Mouse (Mus musculus): ENCODE results near the gene Gid8. TPM values are rescaled to one million over a fixed set of nuclear protein-coding genes. Genes with fewer than 3 reads are reported as not detected.

Gene Gid8
- polyA plus RNA-seq (2015; fragmentation: Nextera tagmentation; extraction: Ambion mirVana), result 38.7 and 38.8 TPM in 2 replicates

DNA sequence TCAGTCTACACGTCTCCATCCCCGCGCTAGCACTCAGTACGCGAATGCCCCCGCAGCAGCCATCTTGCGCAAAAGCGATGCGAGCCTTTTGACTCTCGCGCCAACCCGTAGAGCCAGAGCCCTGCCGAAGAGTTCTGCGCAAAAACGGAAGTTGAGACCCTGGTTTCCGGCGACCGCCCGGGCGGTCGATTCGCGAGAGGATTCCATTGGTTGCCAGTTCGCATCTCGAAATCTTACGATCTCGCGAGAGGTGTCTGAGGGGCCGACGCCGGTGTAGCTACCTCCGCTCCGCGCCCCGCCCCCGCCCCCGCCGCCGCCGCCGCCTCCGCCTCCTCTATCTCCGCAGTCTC is at the start of gene Gid8, which contains the start of gene Dido1:
Gene Gid8, plus strand, starts transcription at position 195 of the 350 bp plus-strand sequence.
Gene Dido1, minus strand, starts transcription at position 77 of the 350 bp plus-strand sequence.
- H3K27ac ChIP-seq (ENCODE audit: low read length), result peak within 1 kb of the TSS; percentile 94
- no peaks in the 10 kb centered on the region for H3K9me3 ChIP-seq (ENCODE audit: low read length)
- peaks cover 11% of the 10 kb centered on the region for H3K4me1 ChIP-seq (ENCODE audit: insufficient read depth, low read depth, low read length)
- H3K27me3 ChIP-seq (replicated peaks; ENCODE audit: insufficient read depth, low read length), result no peaks in the 10 kb centered on the region
- WGBS, result 0% methylated on average over 32 of the region's 43 CpGs
- peak within 1 kb of the TSS; percentile 100 for H3K4me3 ChIP-seq (ENCODE audit: low read depth, low read length)
- peak; percentile 99 for DNase-seq (ENCODE audit: low spot score)
- peak within 1 kb of the TSS; percentile 83 for H3K4me2 ChIP-seq (replicated peaks; ENCODE audit: low read depth, low read length)
- H3K9ac ChIP-seq (replicated peaks; ENCODE audit: low read depth), result peak within 1 kb of the TSS; percentile 100
- peaks cover 10% of the 10 kb centered on the region for H3K36me3 ChIP-seq (ENCODE audit: insufficient read depth, low read length)
- ATAC-seq, result peak; percentile 97
- TF ChIP-seq CTCF (IDR thresholded peaks at IDR 0.05) (no peak), EP300 (IDR thresholded peaks at IDR 0.05) (no peak)

DNA sequence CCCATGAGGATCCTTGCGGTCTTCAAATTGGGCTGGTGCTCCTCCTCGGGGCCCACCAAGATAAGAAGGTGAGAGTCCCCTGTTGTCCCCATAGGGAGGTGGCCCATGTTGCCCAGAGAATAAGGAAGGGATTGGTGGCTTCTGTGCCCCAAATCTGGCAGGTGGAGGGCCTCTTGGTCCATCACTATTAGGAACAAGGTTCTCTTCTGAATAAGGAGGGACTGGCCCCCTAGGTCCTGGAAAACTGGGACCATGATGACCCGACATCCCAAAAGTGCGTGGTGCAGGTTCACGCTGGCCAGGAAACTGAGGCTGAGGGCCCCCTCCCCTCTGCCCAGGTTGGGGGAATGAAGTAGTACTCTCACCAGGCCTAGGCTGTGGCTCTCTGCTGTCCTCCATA is 49.4 kb upstream of the Gid8 start:
- H3K27me3 ChIP-seq (replicated peaks; ENCODE audit: insufficient read depth, low read length), result no peaks in the 10 kb centered on the region
- no peak overlapping the region for H3K9ac ChIP-seq (replicated peaks; ENCODE audit: low read depth)
- TF ChIP-seq EP300 (IDR thresholded peaks at IDR 0.05) (no peak), CTCF (IDR thresholded peaks at IDR 0.05) (no peak)
- no peak overlapping the region for H3K4me2 ChIP-seq (replicated peaks; ENCODE audit: low read depth, low read length)
- no peak overlapping the region for H3K4me3 ChIP-seq (ENCODE audit: low read depth, low read length)
- DNase-seq (ENCODE audit: low spot score) (no peak), ATAC-seq (no peak)
- H3K9me3 ChIP-seq (ENCODE audit: low read length), result no peaks in the 10 kb centered on the region
- H3K36me3 ChIP-seq (ENCODE audit: insufficient read depth, low read length), result peaks cover 14% of the 10 kb centered on the region; the same call in 1 of the 2 replicates
- WGBS, result 90% methylated on average over 5 of the region's 5 CpGs
- no peak overlapping the region for H3K27ac ChIP-seq (ENCODE audit: low read length)
- no peaks in the 10 kb centered on the region for H3K4me1 ChIP-seq (ENCODE audit: insufficient read depth, low read depth, low read length)

- H3K4me1 ChIP-seq (ENCODE audit: insufficient read depth, low read depth, low read length), result no peaks in the 10 kb centered on the region
- H3K4me3 ChIP-seq (ENCODE audit: low read depth, low read length), result no peak overlapping the region
- WGBS, result 81% methylated on average over 4 of the region's 4 CpGs
- no peak overlapping the region for H3K4me2 ChIP-seq (replicated peaks; ENCODE audit: low read depth, low read length)
- peaks cover 15% of the 10 kb centered on the region for H3K36me3 ChIP-seq (ENCODE audit: insufficient read depth, low read length)
- no peak for ATAC-seq
- H3K27me3 ChIP-seq (replicated peaks; ENCODE audit: insufficient read depth, low read length), result no peaks in the 10 kb centered on the region
- DNase-seq (ENCODE audit: low spot score), result no peak
- H3K9me3 ChIP-seq (ENCODE audit: low read length), result no peaks in the 10 kb centered on the region
- no peak overlapping the region for H3K27ac ChIP-seq (ENCODE audit: low read length)
- no peak overlapping the region for H3K9ac ChIP-seq (replicated peaks; ENCODE audit: low read depth)
- no peak for TF ChIP-seq CTCF (IDR thresholded peaks at IDR 0.05)
- TF ChIP-seq EP300 (IDR thresholded peaks at IDR 0.05), result no peak
These were observed 47.9 kb upstream of the Gid8 start for GRCm38 (mm10) chr2:180662008-180662407.

DNA sequence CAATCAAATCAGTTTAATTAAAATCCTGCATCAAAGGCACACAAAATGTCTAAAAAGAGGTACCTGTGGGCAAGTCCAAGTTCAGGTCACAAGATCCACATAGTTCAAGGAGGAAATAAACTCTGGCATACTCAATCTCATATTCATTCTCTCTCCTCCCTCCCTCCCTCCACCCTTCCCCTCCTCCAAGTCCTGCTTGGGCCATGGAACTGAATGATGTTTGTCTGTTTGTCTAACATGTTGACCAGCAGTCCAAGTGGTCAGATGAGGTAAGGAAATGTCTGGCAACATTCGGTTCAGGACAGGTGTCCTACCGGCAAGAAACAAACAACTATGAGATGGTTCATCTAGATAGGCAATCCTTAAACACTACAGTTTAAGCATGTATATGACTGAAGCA is 33.2 kb upstream of the Gid8 start:
- H3K4me2 ChIP-seq (replicated peaks; ENCODE audit: low read depth, low read length), result no peak overlapping the region
- H3K4me1 ChIP-seq (ENCODE audit: insufficient read depth, low read depth, low read length), result no peaks in the 10 kb centered on the region
- DNase-seq (ENCODE audit: low spot score), result no peak
- WGBS, result 70% methylated on average over 2 of the region's 2 CpGs
- H3K27me3 ChIP-seq (replicated peaks; ENCODE audit: insufficient read depth, low read length), result no peaks in the 10 kb centered on the region
- H3K9me3 ChIP-seq (ENCODE audit: low read length), result no peaks in the 10 kb centered on the region
- H3K27ac ChIP-seq (ENCODE audit: low read length), result no peak overlapping the region
- peaks cover 12% of the 10 kb centered on the region for H3K36me3 ChIP-seq (ENCODE audit: insufficient read depth, low read length)
- H3K9ac ChIP-seq (replicated peaks; ENCODE audit: low read depth), result no peak overlapping the region
- no peak for ATAC-seq
- TF ChIP-seq CTCF (IDR thresholded peaks at IDR 0.05), result no peak
- TF ChIP-seq EP300 (IDR thresholded peaks at IDR 0.05), result no peak
- H3K4me3 ChIP-seq (ENCODE audit: low read depth, low read length), result no peak overlapping the region

DNA sequence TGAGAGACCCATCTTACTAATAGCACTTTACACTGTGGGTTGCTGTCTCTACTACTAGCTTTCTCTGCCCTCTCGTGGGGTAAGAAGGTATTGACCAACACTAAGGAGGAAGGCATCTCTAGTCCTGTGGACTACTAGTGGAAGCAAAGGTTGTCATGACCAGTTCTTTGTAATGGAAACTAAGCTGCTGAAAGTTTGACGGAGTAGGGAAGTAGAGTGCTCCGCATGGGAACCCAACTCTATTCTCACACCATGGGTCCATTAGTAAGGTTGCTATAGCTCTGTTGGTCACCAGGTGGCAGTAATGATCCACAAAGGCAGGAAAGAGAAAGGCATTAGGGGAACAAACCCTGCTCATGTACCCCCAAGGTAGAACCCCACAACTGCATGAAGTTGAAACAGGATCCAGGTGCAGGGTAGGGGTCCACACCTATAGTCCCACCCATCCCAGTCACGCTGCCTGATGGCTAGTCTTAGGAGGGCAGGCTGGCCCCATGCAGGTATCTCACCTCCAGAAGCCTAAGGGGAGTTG is 31.2 kb upstream of the Gid8 start:
- Histone ChIP-seq H3K9ac (replicated peaks; ENCODE audit: low read depth) (no peak overlapping the region), H3K36me3 (ENCODE audit: insufficient read depth, low read length) (peaks cover 21% of the 10 kb centered on the region), H3K4me2 (replicated peaks; ENCODE audit: low read depth, low read length) (no peak overlapping the region), H3K9me3 (ENCODE audit: low read length) (no peaks in the 10 kb centered on the region), H3K27me3 (replicated peaks; ENCODE audit: insufficient read depth, low read length) (no peaks in the 10 kb centered on the region), H3K4me1 (ENCODE audit: insufficient read depth, low read depth, low read length) (no peaks in the 10 kb centered on the region), H3K27ac (ENCODE audit: low read length) (no peak overlapping the region), H3K4me3 (ENCODE audit: low read depth, low read length) (no peak overlapping the region)
- TF ChIP-seq CTCF (IDR thresholded peaks at IDR 0.05), result peak; percentile 83
- no peak for TF ChIP-seq EP300 (IDR thresholded peaks at IDR 0.05)
- 22% methylated on average over 4 of the region's 4 CpGs for WGBS
- DNase-seq (ENCODE audit: low spot score), result peak; percentile 74
- peak; percentile 73 for ATAC-seq

DNA sequence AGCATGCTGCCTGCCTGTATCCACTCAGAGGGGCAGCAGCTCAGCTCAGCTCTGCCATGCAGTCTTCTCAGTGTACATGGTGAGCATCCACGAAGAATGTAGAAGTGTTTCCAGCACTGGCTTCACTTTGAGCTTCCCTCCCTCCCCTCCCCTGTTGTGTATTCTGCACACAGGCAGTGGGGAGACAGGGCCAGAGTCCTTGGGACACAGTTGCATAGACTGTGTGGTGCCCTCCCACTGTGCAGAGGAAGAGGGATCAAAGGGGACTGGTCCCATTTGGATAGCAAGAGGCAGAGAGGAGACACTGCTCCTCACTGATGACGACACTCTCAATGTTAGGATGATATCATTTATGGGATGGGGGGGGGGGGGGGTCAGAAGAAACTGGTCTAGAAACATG is 28.7 kb upstream of the Gid8 start:
- 46% methylated on average over 2 of the region's 2 CpGs for WGBS
- H3K36me3 ChIP-seq (ENCODE audit: insufficient read depth, low read length), result peaks cover 26% of the 10 kb centered on the region
- no peak for ATAC-seq

DNA sequence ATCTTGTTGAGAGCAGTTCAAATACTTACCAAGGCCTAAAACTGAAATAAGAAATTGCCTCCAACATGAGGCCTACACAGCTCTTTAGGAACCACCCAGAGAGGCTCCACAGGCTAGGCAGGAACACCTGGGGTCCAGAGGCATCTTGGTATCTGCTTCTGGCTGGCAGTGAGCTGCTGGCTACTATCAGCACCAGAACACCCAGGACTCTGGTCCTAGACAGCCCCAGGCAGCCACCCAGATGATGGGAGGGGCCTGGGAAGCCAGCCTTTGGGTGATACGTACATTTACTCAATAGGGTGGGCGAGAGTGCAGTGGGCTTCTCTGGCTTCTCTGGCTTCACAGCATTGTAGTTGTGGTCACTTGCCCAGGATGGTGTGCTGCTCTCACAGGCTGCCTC is 26.4 kb upstream of the Gid8 start:
- Histone ChIP-seq H3K27ac (ENCODE audit: low read length) (no peak overlapping the region), H3K9me3 (ENCODE audit: low read length) (no peaks in the 10 kb centered on the region), H3K4me1 (ENCODE audit: insufficient read depth, low read depth, low read length) (no peaks in the 10 kb centered on the region), H3K36me3 (ENCODE audit: insufficient read depth, low read length) (peaks cover 49% of the 10 kb centered on the region), H3K9ac (replicated peaks; ENCODE audit: low read depth) (no peak overlapping the region), H3K4me3 (ENCODE audit: low read depth, low read length) (no peak overlapping the region), H3K27me3 (replicated peaks; ENCODE audit: insufficient read depth, low read length) (no peaks in the 10 kb centered on the region), H3K4me2 (replicated peaks; ENCODE audit: low read depth, low read length) (no peak overlapping the region)
- TF ChIP-seq EP300 (IDR thresholded peaks at IDR 0.05), result no peak
- no peak for TF ChIP-seq CTCF (IDR thresholded peaks at IDR 0.05)
- DNase-seq (ENCODE audit: low spot score) (no peak), ATAC-seq (no peak)
- 88% methylated on average over 2 of the region's 2 CpGs for WGBS

More for the DNA sequence above, 28.7 kb upstream of the Gid8 start:
- DNase-seq (ENCODE audit: low spot score), result no peak
- H3K4me2 ChIP-seq (replicated peaks; ENCODE audit: low read depth, low read length), result no peak overlapping the region
- no peaks in the 10 kb centered on the region for H3K9me3 ChIP-seq (ENCODE audit: low read length)
- TF ChIP-seq EP300 (IDR thresholded peaks at IDR 0.05) (no peak), CTCF (IDR thresholded peaks at IDR 0.05) (no peak)
- no peak overlapping the region for H3K9ac ChIP-seq (replicated peaks; ENCODE audit: low read depth)
- no peaks in the 10 kb centered on the region for H3K4me1 ChIP-seq (ENCODE audit: insufficient read depth, low read depth, low read length)
- no peaks in the 10 kb centered on the region for H3K27me3 ChIP-seq (replicated peaks; ENCODE audit: insufficient read depth, low read length)
- no peak overlapping the region for H3K4me3 ChIP-seq (ENCODE audit: low read depth, low read length)
- no peak overlapping the region for H3K27ac ChIP-seq (ENCODE audit: low read length)

Data from lung, postnatal 0 days (tissue).